Mouse (Mus musculus): ENCODE results near the gene Neurl1b. TPM values are rescaled to one million over a fixed set of nuclear protein-coding genes. Genes with fewer than 3 reads are reported as not detected.

Neurl1b gene
- 7.8 and 9.3 TPM in 2 replicates for total RNA-seq (2023)

GRCm38 (mm10) chr17:26414523-26415354 lies at the start of gene Neurl1b:
TSS of gene Neurl1b (plus strand) at chr17:26414829.

Other genes starting within 250 kb of the Neurl1b start
- gene Pdia2, start 215.7 kb upstream of the Neurl1b start, total RNA-seq (2023), result 0.68 TPM in 1 of 2 replicates, not detected in the other
- 0.32 and 0.35 TPM in 2 replicates for gene Rgs11, start 211.9 kb upstream of the Neurl1b start, total RNA-seq (2023)
- not detected in 2 replicates for gene Arhgdig, start 207.0 kb upstream of the Neurl1b start, total RNA-seq (2023)
- gene Fam234a, start 170.6 kb upstream of the Neurl1b start, total RNA-seq (2023), result 69.0 and 79.0 TPM in 2 replicates
- gene Luc7l, start 161.9 kb upstream of the Neurl1b start, total RNA-seq (2023), result 39.7 and 54.8 TPM in 2 replicates
- 16.5 and 25.5 TPM in 2 replicates for gene Ergic1, start 146.7 kb downstream of the Neurl1b start, total RNA-seq (2023)
- 1,452 and 2,172 TPM in 2 replicates for gene Dusp1, start 147.3 kb downstream of the Neurl1b start, total RNA-seq (2023)
- gene Atp6v0e, start 248.4 kb downstream of the Neurl1b start, total RNA-seq (2023), result 149 and 160 TPM in 2 replicates

Data from neutrophil, adult 65 days (primary cell).